Mouse (Mus musculus): Measurements from ENCODE around the gene Fgd3. TPM values are rescaled to one million over a fixed set of nuclear protein-coding genes. Genes with fewer than 3 reads are reported as not detected.

Gene Fgd3
- total and polyA plus RNA-seq, 3 experiments: 4.1 to 11.2 (median 4.7) TPM

- DNase-seq (ENCODE audit: low spot score): no peak
- Histone ChIP-seq H3K4me1 (ENCODE audit: insufficient read depth, low read depth, low read length) (peaks cover 19% of the 10 kb centered on the region), H3K4me3 (ENCODE audit: low read depth, low read length) (no peak overlapping the region), H3K27me3 (ENCODE audit: insufficient read depth, low read length) (peaks cover 15% of the 10 kb centered on the region), H3K36me3 (replicated peaks) (no peaks in the 10 kb centered on the region), H3K9me3 (replicated peaks) (peaks cover 7% of the 10 kb centered on the region)
- TF ChIP-seq POLR2AphosphoS5 (IDR thresholded peaks at IDR 0.05; ENCODE audit: insufficient replicate concordance, low read depth, low read length) (no peak), GATA2 (IDR thresholded peaks at IDR 0.05; ENCODE audit: borderline replicate concordance, low read depth, low read length) (no peak), CTCF (IDR thresholded peaks at IDR 0.05; ENCODE audit: low read depth, low read length) (no peak), GATA1 (IDR thresholded peaks at IDR 0.05; ENCODE audit: borderline replicate concordance, low read length) (no peak), TAL1 (conservative IDR thresholded peaks at IDR 0.05; ENCODE audit: low read depth, low read length) (no peak)
- no peak for ATAC-seq (ENCODE audit: extremely low read depth, insufficient number of reproducible peaks, low FRiP score, poor library complexity, severe bottlenecking)
Observed at GRCm38 (mm10) chr13:49246011-49246410, 74.1 kb downstream of the Fgd3 start.

GRCm38 (mm10) chr13:49245251-49245650 is 74.9 kb downstream of the Fgd3 start:
- ATAC-seq (ENCODE audit: extremely low read depth, insufficient number of reproducible peaks, low FRiP score, poor library complexity, severe bottlenecking): no peak
- H3K9me3 ChIP-seq (replicated peaks): peaks cover 7% of the 10 kb centered on the region
- DNase-seq (ENCODE audit: low spot score): no peak
- TF ChIP-seq GATA2 (IDR thresholded peaks at IDR 0.05; ENCODE audit: borderline replicate concordance, low read depth, low read length): no peak
- TF ChIP-seq POLR2AphosphoS5 (IDR thresholded peaks at IDR 0.05; ENCODE audit: insufficient replicate concordance, low read depth, low read length): no peak
- no peak for TF ChIP-seq GATA1 (IDR thresholded peaks at IDR 0.05; ENCODE audit: borderline replicate concordance, low read length)
- no peak for TF ChIP-seq CTCF (IDR thresholded peaks at IDR 0.05; ENCODE audit: low read depth, low read length)
- no peak for TF ChIP-seq TAL1 (conservative IDR thresholded peaks at IDR 0.05; ENCODE audit: low read depth, low read length)
- H3K4me1 ChIP-seq (ENCODE audit: insufficient read depth, low read depth, low read length): peaks cover 19% of the 10 kb centered on the region
- H3K4me3 ChIP-seq (ENCODE audit: low read depth, low read length): no peak overlapping the region
- peaks cover 14% of the 10 kb centered on the region for H3K27me3 ChIP-seq (ENCODE audit: insufficient read depth, low read length)
- H3K36me3 ChIP-seq (replicated peaks): peaks cover 2% of the 10 kb centered on the region

GRCm38 (mm10) chr13:49243492-49243891 is 76.6 kb downstream of the Fgd3 start:
- ATAC-seq (ENCODE audit: extremely low read depth, insufficient number of reproducible peaks, low FRiP score, poor library complexity, severe bottlenecking): no peak
- Histone ChIP-seq H3K36me3 (replicated peaks) (peaks cover 6% of the 10 kb centered on the region), H3K4me3 (ENCODE audit: low read depth, low read length) (no peak overlapping the region), H3K4me1 (ENCODE audit: insufficient read depth, low read depth, low read length) (peaks cover 19% of the 10 kb centered on the region), H3K9me3 (replicated peaks) (peaks cover 7% of the 10 kb centered on the region), H3K27me3 (ENCODE audit: insufficient read depth, low read length) (peaks cover 17% of the 10 kb centered on the region; the same call in 1 of the 2 replicates)
- DNase-seq (ENCODE audit: low spot score): no peak
- TF ChIP-seq POLR2AphosphoS5 (IDR thresholded peaks at IDR 0.05; ENCODE audit: insufficient replicate concordance, low read depth, low read length): no peak
- no peak for TF ChIP-seq TAL1 (conservative IDR thresholded peaks at IDR 0.05; ENCODE audit: low read depth, low read length)
- TF ChIP-seq GATA1 (IDR thresholded peaks at IDR 0.05; ENCODE audit: borderline replicate concordance, low read length): no peak
- no peak for TF ChIP-seq GATA2 (IDR thresholded peaks at IDR 0.05; ENCODE audit: borderline replicate concordance, low read depth, low read length)
- TF ChIP-seq CTCF (IDR thresholded peaks at IDR 0.05; ENCODE audit: low read depth, low read length): no peak

GRCm38 (mm10) chr13:49242321-49243065 is 77.6 kb downstream of the Fgd3 start:
- Histone ChIP-seq H3K4me1 (ENCODE audit: insufficient read depth, low read depth, low read length) (peaks cover 20% of the 10 kb centered on the region), H3K27me3 (ENCODE audit: insufficient read depth, low read length) (peaks cover 15% of the 10 kb centered on the region; the same call in 1 of the 2 replicates), H3K4me3 (ENCODE audit: low read depth, low read length) (peak overlapping the region; percentile 27; the same call in 1 of the 2 replicates), H3K9me3 (replicated peaks) (no peaks in the 10 kb centered on the region), H3K36me3 (replicated peaks) (peaks cover 11% of the 10 kb centered on the region)
- TF ChIP-seq POLR2AphosphoS5 (IDR thresholded peaks at IDR 0.05; ENCODE audit: insufficient replicate concordance, low read depth, low read length): no peak
- no peak for TF ChIP-seq GATA2 (IDR thresholded peaks at IDR 0.05; ENCODE audit: borderline replicate concordance, low read depth, low read length)
- TF ChIP-seq TAL1 (conservative IDR thresholded peaks at IDR 0.05; ENCODE audit: low read depth, low read length): no peak
- no peak for TF ChIP-seq CTCF (IDR thresholded peaks at IDR 0.05; ENCODE audit: low read depth, low read length)
- TF ChIP-seq GATA1 (IDR thresholded peaks at IDR 0.05; ENCODE audit: borderline replicate concordance, low read length): no peak
- peak; percentile 56 for ATAC-seq (ENCODE audit: extremely low read depth, insufficient number of reproducible peaks, low FRiP score, poor library complexity, severe bottlenecking)
- DNase-seq (ENCODE audit: low spot score): peak; percentile 74

- Histone ChIP-seq H3K36me3 (replicated peaks) (peaks cover 13% of the 10 kb centered on the region), H3K4me1 (ENCODE audit: insufficient read depth, low read depth, low read length) (peaks cover 19% of the 10 kb centered on the region)
- no peak for TF ChIP-seq CTCF (IDR thresholded peaks at IDR 0.05; ENCODE audit: low read depth, low read length)
- no peak for TF ChIP-seq GATA1 (IDR thresholded peaks at IDR 0.05; ENCODE audit: borderline replicate concordance, low read length)
- TF ChIP-seq GATA2 (IDR thresholded peaks at IDR 0.05; ENCODE audit: borderline replicate concordance, low read depth, low read length): no peak
- TF ChIP-seq POLR2AphosphoS5 (IDR thresholded peaks at IDR 0.05; ENCODE audit: insufficient replicate concordance, low read depth, low read length): no peak
- TF ChIP-seq TAL1 (conservative IDR thresholded peaks at IDR 0.05; ENCODE audit: low read depth, low read length): no peak
Observed at GRCm38 (mm10) chr13:49238737-49239136, 81.4 kb downstream of the Fgd3 start.

GRCm38 (mm10) chr13:49237617-49238016 is 82.5 kb downstream of the Fgd3 start:
- H3K4me1 ChIP-seq (ENCODE audit: insufficient read depth, low read depth, low read length): peaks cover 10% of the 10 kb centered on the region
- peaks cover 20% of the 10 kb centered on the region for H3K27me3 ChIP-seq (ENCODE audit: insufficient read depth, low read length)
- no peak for ATAC-seq (ENCODE audit: extremely low read depth, insufficient number of reproducible peaks, low FRiP score, poor library complexity, severe bottlenecking)
- H3K9me3 ChIP-seq (replicated peaks): no peaks in the 10 kb centered on the region
- DNase-seq (ENCODE audit: low spot score): no peak
- TF ChIP-seq CTCF (IDR thresholded peaks at IDR 0.05; ENCODE audit: low read depth, low read length) (no peak), GATA1 (IDR thresholded peaks at IDR 0.05; ENCODE audit: borderline replicate concordance, low read length) (no peak), TAL1 (conservative IDR thresholded peaks at IDR 0.05; ENCODE audit: low read depth, low read length) (no peak), GATA2 (IDR thresholded peaks at IDR 0.05; ENCODE audit: borderline replicate concordance, low read depth, low read length) (no peak), POLR2AphosphoS5 (IDR thresholded peaks at IDR 0.05; ENCODE audit: insufficient replicate concordance, low read depth, low read length) (no peak)
- peaks cover 13% of the 10 kb centered on the region for H3K36me3 ChIP-seq (replicated peaks)
- no peak overlapping the region for H3K4me3 ChIP-seq (ENCODE audit: low read depth, low read length)

More at GRCm38 (mm10) chr13:49238737-49239136, 81.4 kb downstream of the Fgd3 start:
- H3K27me3 ChIP-seq (ENCODE audit: insufficient read depth, low read length): peaks cover 16% of the 10 kb centered on the region
- ATAC-seq (ENCODE audit: extremely low read depth, insufficient number of reproducible peaks, low FRiP score, poor library complexity, severe bottlenecking) (no peak), DNase-seq (ENCODE audit: low spot score) (no peak)
- H3K9me3 ChIP-seq (replicated peaks): no peaks in the 10 kb centered on the region
- no peak overlapping the region for H3K4me3 ChIP-seq (ENCODE audit: low read depth, low read length)

Data from G1E (cell line).